Mouse (Mus musculus): ENCODE results near the gene Ddr2. TPM values are rescaled to one million over a fixed set of nuclear protein-coding genes. Genes with fewer than 3 reads are reported as not detected.

Ddr2 gene
- polyA plus RNA-seq, 1 experiment from 2014 or later, result 21.6 TPM

GRCm38 (mm10) chr1:170073768-170074167 is 36.8 kb downstream of the Ddr2 start:
- H3K36me3 ChIP-seq (ENCODE audit: control insufficient read depth, insufficient read depth, low read length), result no peaks in the 10 kb centered on the region
- H3K27me3 ChIP-seq (ENCODE audit: control insufficient read depth, insufficient read depth, low read length), result no peaks in the 10 kb centered on the region
- WGBS, result 86% methylated on average over 8 of the region's 8 CpGs
- H3K4me1 ChIP-seq (ENCODE audit: control insufficient read depth, insufficient read depth, low read length), result no peaks in the 10 kb centered on the region
- H3K4me3 ChIP-seq (ENCODE audit: low read depth, low read length), result no peak overlapping the region
- no peaks in the 10 kb centered on the region for H3K9me3 ChIP-seq (ENCODE audit: control insufficient read depth, low read length)
- DNase-seq (ENCODE audit: low spot score, missing footprints), result no peak
- no peak for ATAC-seq (ENCODE audit: low FRiP score)
- H3K4me2 ChIP-seq, result no peak overlapping the region
- no peak overlapping the region for H3K27ac ChIP-seq (ENCODE audit: low read depth, low read length)
- no peak overlapping the region for H3K9ac ChIP-seq (ENCODE audit: low read length)

DNA sequence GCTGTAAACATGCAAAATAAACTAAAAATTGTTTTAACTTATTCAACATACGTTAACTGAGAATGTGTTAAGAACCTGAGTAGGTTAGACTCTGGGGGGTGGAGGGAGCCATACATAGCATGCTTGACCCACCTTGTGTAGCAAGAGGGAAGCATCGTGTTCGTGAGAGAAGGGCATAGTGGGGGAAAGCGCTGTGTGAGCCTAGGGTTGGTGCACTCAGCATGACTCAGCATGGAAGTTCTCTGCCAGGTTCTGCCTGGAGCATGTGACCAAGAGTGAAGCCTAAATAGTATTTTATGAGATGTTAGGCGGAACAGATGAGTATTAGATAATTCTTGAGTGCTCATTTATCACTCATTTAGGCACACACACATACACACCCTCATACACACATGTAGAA is 41.4 kb downstream of the Ddr2 start:
- DNase-seq (ENCODE audit: low spot score, missing footprints) (no peak), ATAC-seq (ENCODE audit: low FRiP score) (no peak)
- no peak overlapping the region for H3K27ac ChIP-seq (ENCODE audit: low read depth, low read length)
- no peak overlapping the region for H3K9ac ChIP-seq (ENCODE audit: low read length)
- H3K36me3 ChIP-seq (ENCODE audit: control insufficient read depth, insufficient read depth, low read length), result no peaks in the 10 kb centered on the region
- no peak overlapping the region for H3K4me2 ChIP-seq
- H3K9me3 ChIP-seq (ENCODE audit: control insufficient read depth, low read length), result no peaks in the 10 kb centered on the region
- no peak overlapping the region for H3K4me3 ChIP-seq (ENCODE audit: low read depth, low read length)
- no peaks in the 10 kb centered on the region for H3K4me1 ChIP-seq (ENCODE audit: control insufficient read depth, insufficient read depth, low read length)
- 83% methylated on average over 5 of the region's 5 CpGs for WGBS
- no peaks in the 10 kb centered on the region for H3K27me3 ChIP-seq (ENCODE audit: control insufficient read depth, insufficient read depth, low read length)

DNA sequence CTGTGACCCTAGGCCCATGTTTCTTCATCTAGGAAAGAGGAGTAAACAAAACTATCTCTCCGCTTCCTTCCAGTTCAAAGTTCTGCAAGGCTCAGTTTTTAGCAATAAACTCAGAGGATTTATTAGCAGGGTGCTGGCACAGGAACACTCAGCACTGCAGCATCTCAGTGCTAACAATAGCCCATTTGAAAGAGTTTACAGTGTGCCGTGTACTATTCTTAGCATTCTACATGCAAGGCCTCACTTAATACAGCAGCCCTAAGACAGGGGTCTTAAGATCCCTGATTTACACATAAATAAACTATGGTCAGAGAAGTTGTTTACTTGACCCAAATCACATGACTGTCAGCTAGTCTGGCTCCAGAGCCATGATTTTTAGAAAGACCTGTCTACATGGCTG is 44.6 kb downstream of the Ddr2 start:
- Histone ChIP-seq H3K4me1 (ENCODE audit: control insufficient read depth, insufficient read depth, low read length) (no peaks in the 10 kb centered on the region), H3K36me3 (ENCODE audit: control insufficient read depth, insufficient read depth, low read length) (no peaks in the 10 kb centered on the region), H3K9me3 (ENCODE audit: control insufficient read depth, low read length) (no peaks in the 10 kb centered on the region), H3K4me3 (ENCODE audit: low read depth, low read length) (no peak overlapping the region), H3K27me3 (ENCODE audit: control insufficient read depth, insufficient read depth, low read length) (no peaks in the 10 kb centered on the region), H3K27ac (ENCODE audit: low read depth, low read length) (no peak overlapping the region), H3K9ac (ENCODE audit: low read length) (no peak overlapping the region), H3K4me2 (no peak overlapping the region)
- ATAC-seq (ENCODE audit: low FRiP score), result no peak
- DNase-seq (ENCODE audit: low spot score, missing footprints), result no peak
- WGBS, result 88% methylated on average over 2 of the region's 2 CpGs

GRCm38 (mm10) chr1:170065009-170065408 is 45.6 kb downstream of the Ddr2 start:
- Histone ChIP-seq H3K4me2 (no peak overlapping the region), H3K9me3 (ENCODE audit: control insufficient read depth, low read length) (no peaks in the 10 kb centered on the region), H3K27ac (ENCODE audit: low read depth, low read length) (no peak overlapping the region), H3K4me1 (ENCODE audit: control insufficient read depth, insufficient read depth, low read length) (no peaks in the 10 kb centered on the region), H3K9ac (ENCODE audit: low read length) (no peak overlapping the region), H3K27me3 (ENCODE audit: control insufficient read depth, insufficient read depth, low read length) (no peaks in the 10 kb centered on the region), H3K36me3 (ENCODE audit: control insufficient read depth, insufficient read depth, low read length) (no peaks in the 10 kb centered on the region), H3K4me3 (ENCODE audit: low read depth, low read length) (no peak overlapping the region)
- DNase-seq (ENCODE audit: low spot score, missing footprints) (no peak), ATAC-seq (ENCODE audit: low FRiP score) (no peak)
- WGBS, result 83% methylated on average over 8 of the region's 8 CpGs

DNA sequence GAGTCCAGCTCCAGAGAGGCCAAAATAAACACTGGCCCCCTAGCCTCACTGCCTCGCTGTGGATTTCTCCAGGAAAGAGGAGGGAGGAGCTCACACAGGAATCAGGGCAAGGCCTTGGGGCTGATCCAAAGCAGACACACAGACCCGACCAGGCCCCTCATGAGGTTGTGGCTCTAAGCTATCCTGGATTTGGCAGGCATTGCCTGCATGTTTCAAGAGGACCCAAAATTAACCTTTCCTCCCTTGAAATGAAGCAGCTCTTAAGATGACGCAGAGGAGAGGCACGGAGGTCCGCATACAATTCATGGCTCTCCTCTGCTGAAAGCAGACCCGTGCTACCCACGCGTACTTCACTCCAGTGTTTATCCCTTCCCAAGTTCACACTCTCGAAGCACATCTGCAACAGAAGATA is 46.5 kb downstream of the Ddr2 start:
- Histone ChIP-seq H3K27ac (ENCODE audit: low read depth, low read length) (no peak overlapping the region), H3K4me2 (no peak overlapping the region), H3K4me1 (ENCODE audit: control insufficient read depth, insufficient read depth, low read length) (no peaks in the 10 kb centered on the region), H3K36me3 (ENCODE audit: control insufficient read depth, insufficient read depth, low read length) (no peaks in the 10 kb centered on the region), H3K27me3 (ENCODE audit: control insufficient read depth, insufficient read depth, low read length) (no peaks in the 10 kb centered on the region), H3K4me3 (ENCODE audit: low read depth, low read length) (no peak overlapping the region), H3K9me3 (ENCODE audit: control insufficient read depth, low read length) (no peaks in the 10 kb centered on the region), H3K9ac (ENCODE audit: low read length) (no peak overlapping the region)
- DNase-seq (ENCODE audit: low spot score, missing footprints) (no peak), ATAC-seq (ENCODE audit: low FRiP score) (no peak)
- 63% methylated on average over 9 of the region's 9 CpGs for WGBS

DNA sequence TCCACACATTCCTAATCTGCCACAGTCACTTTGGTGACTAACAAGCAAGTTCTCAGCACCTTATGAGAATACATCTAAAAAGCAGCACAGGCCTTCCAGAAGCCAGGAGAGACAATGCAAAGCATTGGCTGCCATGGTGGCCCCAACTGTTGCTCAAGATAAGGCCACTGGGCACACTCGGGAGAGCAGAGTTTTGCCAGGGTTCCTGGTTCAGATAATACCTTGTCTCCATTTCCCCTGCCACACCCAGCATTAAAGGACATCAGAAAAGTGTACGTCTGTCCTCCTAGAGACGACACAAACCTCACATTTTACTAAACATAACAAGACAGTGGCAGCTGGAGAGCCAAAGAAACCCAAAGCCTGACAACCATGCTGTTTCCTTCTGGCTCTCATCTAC is 50.3 kb downstream of the Ddr2 start:
- Histone ChIP-seq H3K4me1 (ENCODE audit: control insufficient read depth, insufficient read depth, low read length) (no peaks in the 10 kb centered on the region), H3K4me2 (no peak overlapping the region), H3K27ac (ENCODE audit: low read depth, low read length) (no peak overlapping the region), H3K4me3 (ENCODE audit: low read depth, low read length) (no peak overlapping the region), H3K9ac (ENCODE audit: low read length) (no peak overlapping the region), H3K9me3 (ENCODE audit: control insufficient read depth, low read length) (no peaks in the 10 kb centered on the region), H3K27me3 (ENCODE audit: control insufficient read depth, insufficient read depth, low read length) (no peaks in the 10 kb centered on the region), H3K36me3 (ENCODE audit: control insufficient read depth, insufficient read depth, low read length) (no peaks in the 10 kb centered on the region)
- ATAC-seq (ENCODE audit: low FRiP score), result no peak
- DNase-seq (ENCODE audit: low spot score, missing footprints), result no peak
- WGBS, result 81% methylated on average over 3 of the region's 3 CpGs

DNA sequence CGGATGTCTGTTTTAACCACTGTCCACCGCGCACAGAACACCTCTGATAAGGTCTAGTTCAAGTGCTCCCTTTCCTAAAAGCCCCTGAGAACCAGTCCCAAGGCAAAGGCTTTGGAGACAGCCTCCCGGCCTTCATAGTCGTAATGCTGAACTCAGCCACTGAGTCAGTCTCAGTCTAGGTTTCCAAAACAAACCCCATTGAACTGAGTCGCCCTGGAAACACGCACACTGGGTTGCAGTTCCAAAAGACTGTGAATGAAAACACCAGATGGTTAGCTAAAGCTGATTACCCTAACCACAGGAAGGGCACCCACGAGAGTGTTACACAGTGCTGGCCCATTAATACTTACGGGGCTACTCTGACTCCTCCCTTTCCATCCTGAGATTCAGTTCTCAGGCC is 51.2 kb downstream of the Ddr2 start:
- Histone ChIP-seq H3K9ac (ENCODE audit: low read length) (no peak overlapping the region), H3K9me3 (ENCODE audit: control insufficient read depth, low read length) (no peaks in the 10 kb centered on the region), H3K4me3 (ENCODE audit: low read depth, low read length) (no peak overlapping the region), H3K4me2 (no peak overlapping the region), H3K4me1 (ENCODE audit: control insufficient read depth, insufficient read depth, low read length) (no peaks in the 10 kb centered on the region), H3K27me3 (ENCODE audit: control insufficient read depth, insufficient read depth, low read length) (no peaks in the 10 kb centered on the region), H3K36me3 (ENCODE audit: control insufficient read depth, insufficient read depth, low read length) (no peaks in the 10 kb centered on the region), H3K27ac (ENCODE audit: low read depth, low read length) (no peak overlapping the region)
- no peak for DNase-seq (ENCODE audit: low spot score, missing footprints)
- 78% methylated on average over 9 of the region's 9 CpGs for whole genome bisulfite sequencing
- no peak for ATAC-seq (ENCODE audit: low FRiP score)

DNA sequence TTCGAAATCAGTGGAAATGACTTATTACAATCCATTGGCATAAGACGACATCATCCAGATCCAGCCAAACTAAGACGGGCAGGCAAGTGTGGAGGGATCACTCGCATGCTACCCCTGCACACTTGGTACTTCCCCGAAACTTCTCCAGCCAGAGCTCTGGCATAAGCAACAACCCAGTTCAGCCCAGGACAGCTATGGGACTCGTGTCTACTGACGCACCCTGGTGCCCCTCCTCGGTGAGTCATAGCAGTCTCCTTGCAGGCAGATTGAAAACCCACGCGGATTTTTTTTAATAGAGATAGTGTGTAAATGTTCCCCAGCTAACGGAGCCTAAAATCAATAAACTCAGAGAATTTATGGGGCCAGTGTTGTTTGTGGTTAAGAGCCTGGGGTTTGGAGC is 52.5 kb downstream of the Ddr2 start:
- no peak overlapping the region for H3K4me2 ChIP-seq
- ATAC-seq (ENCODE audit: low FRiP score) (no peak), DNase-seq (ENCODE audit: low spot score, missing footprints) (no peak)
- H3K9me3 ChIP-seq (ENCODE audit: control insufficient read depth, low read length), result no peaks in the 10 kb centered on the region
- no peak overlapping the region for H3K27ac ChIP-seq (ENCODE audit: low read depth, low read length)
- H3K4me3 ChIP-seq (ENCODE audit: low read depth, low read length), result no peak overlapping the region
- H3K9ac ChIP-seq (ENCODE audit: low read length), result no peak overlapping the region
- H3K4me1 ChIP-seq (ENCODE audit: control insufficient read depth, insufficient read depth, low read length), result no peaks in the 10 kb centered on the region
- 93% methylated on average over 11 of the region's 11 CpGs for WGBS
- H3K27me3 ChIP-seq (ENCODE audit: control insufficient read depth, insufficient read depth, low read length), result no peaks in the 10 kb centered on the region
- H3K36me3 ChIP-seq (ENCODE audit: control insufficient read depth, insufficient read depth, low read length), result no peaks in the 10 kb centered on the region

GRCm38 (mm10) chr1:170057607-170058006 is 53.0 kb downstream of the Ddr2 start:
- Histone ChIP-seq H3K4me3 (ENCODE audit: low read depth, low read length) (no peak overlapping the region), H3K9ac (ENCODE audit: low read length) (no peak overlapping the region), H3K4me1 (ENCODE audit: control insufficient read depth, insufficient read depth, low read length) (no peaks in the 10 kb centered on the region), H3K9me3 (ENCODE audit: control insufficient read depth, low read length) (no peaks in the 10 kb centered on the region), H3K36me3 (ENCODE audit: control insufficient read depth, insufficient read depth, low read length) (no peaks in the 10 kb centered on the region), H3K4me2 (no peak overlapping the region), H3K27me3 (ENCODE audit: control insufficient read depth, insufficient read depth, low read length) (no peaks in the 10 kb centered on the region), H3K27ac (ENCODE audit: low read depth, low read length) (no peak overlapping the region)
- ATAC-seq (ENCODE audit: low FRiP score) (no peak), DNase-seq (ENCODE audit: low spot score, missing footprints) (no peak)
- WGBS, result 87% methylated on average over 7 of the region's 7 CpGs

GRCm38 (mm10) chr1:170056921-170057320 is 53.6 kb downstream of the Ddr2 start:
- no peak for ATAC-seq (ENCODE audit: low FRiP score)
- DNase-seq (ENCODE audit: low spot score, missing footprints), result no peak
- Histone ChIP-seq H3K9me3 (ENCODE audit: control insufficient read depth, low read length) (no peaks in the 10 kb centered on the region), H3K27me3 (ENCODE audit: control insufficient read depth, insufficient read depth, low read length) (no peaks in the 10 kb centered on the region), H3K4me3 (ENCODE audit: low read depth, low read length) (no peak overlapping the region), H3K36me3 (ENCODE audit: control insufficient read depth, insufficient read depth, low read length) (no peaks in the 10 kb centered on the region), H3K4me2 (no peak overlapping the region), H3K9ac (ENCODE audit: low read length) (no peak overlapping the region), H3K27ac (ENCODE audit: low read depth, low read length) (no peak overlapping the region), H3K4me1 (ENCODE audit: control insufficient read depth, insufficient read depth, low read length) (no peaks in the 10 kb centered on the region)
- WGBS, result 84% methylated on average over 3 of the region's 3 CpGs
